Mouse (Mus musculus) regulatory T cell (primary cell): ENCODE results near the gene Smad6.

Experiments used
- in situ Hi-C: fragments of 300-600 bp; cut with MboI, MseI; formaldehyde crosslinking; loops from one replicate; pipeline ENCODE4 v1.15.1; 2025; ENCODE audit warnings: high pct_unique_total_duplicates

The Smad6 gene

DNA sequence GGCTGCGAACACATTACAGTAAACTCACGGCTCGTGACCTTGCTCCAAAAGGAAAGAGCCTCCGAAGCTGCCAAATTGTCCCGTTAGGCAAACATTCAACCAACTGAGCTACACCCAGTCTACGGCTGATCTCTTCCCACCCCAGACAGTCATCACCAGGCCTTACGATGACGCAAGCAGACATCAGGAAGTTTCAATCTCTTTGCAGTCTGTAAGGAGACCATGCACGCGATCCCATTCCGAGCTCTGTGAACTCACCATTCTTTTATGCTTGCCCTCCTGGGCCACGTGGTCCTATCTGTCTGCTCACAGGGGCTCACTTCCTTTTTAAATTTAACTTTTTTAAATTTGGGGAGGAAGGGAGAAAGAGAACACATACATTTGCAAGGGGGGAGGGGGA is 32.6 kb downstream of the Smad6 start:
- in situ Hi-C loops, result no loop called here

- in situ Hi-C loops, result no loop called here
These were observed 36.7 kb downstream of the Smad6 start for GRCm38 (mm10) chr9:63985125-63985524.

DNA sequence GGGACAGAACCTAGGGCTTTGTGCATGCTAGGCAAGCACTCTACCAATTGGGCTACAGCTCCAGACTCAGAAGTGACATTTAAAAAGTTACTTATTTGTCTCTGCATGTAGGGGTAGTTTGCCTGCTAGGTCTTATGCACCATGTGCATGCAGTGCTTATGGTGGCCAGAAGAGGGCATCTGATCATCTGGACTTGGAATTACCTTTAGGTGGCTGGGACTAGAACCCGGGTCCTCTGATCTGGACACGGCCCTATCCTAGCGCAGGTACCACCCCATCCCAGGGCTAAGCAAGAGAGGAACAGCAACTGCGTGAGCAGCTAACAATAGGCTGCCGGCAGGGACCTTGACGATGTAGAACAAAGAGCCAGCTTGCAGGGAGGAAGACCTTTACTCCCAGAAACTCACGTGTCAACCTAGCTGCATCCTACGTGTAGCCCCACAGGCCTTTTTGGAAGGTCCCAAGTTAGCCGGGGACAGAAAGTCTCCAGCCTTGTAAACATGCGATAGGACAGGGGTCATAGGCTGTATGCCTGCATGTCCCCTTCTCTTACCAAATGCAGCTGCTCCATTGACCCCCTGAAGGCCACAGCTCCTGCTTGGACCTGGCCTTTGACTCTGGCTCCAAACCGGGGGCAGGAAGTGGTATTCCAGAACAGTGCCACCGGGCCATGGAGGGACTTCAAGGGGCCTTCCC is 38.8 kb downstream of the Smad6 start:
- in situ Hi-C loops, result loop anchor here (5.0 kb wide), 1 partner anchor 99 kb away; no protein-coding TSS in a partner anchor

GRCm38 (mm10) chr9:63981912-63982311 is 39.9 kb downstream of the Smad6 start:
- in situ Hi-C loops, result loop anchor here (5.0 kb wide), 1 partner anchor 100 kb away; no protein-coding TSS in a partner anchor

DNA sequence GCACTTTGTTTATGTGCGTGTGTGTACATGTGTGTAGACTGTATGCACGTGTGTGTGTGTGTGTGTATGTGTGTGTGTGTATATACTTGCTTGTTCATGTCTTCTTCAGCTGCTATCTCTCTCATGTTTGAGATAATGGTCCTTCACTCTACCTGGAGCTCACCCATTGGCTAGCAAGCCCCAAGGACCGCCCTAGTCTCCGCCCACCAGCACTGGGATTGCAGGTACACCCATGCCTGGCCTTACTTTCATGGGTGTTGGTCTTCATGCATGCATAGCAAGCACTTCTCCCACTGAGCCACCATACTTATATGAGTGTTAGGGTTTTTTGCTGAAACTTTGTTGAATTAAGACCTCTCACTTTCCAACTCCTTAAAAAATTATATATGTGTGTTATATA is 40.5 kb downstream of the Smad6 start:
- in situ Hi-C loops, result loop anchor here (5.0 kb wide), 1 partner anchor 101 kb away; no protein-coding TSS in a partner anchor

DNA sequence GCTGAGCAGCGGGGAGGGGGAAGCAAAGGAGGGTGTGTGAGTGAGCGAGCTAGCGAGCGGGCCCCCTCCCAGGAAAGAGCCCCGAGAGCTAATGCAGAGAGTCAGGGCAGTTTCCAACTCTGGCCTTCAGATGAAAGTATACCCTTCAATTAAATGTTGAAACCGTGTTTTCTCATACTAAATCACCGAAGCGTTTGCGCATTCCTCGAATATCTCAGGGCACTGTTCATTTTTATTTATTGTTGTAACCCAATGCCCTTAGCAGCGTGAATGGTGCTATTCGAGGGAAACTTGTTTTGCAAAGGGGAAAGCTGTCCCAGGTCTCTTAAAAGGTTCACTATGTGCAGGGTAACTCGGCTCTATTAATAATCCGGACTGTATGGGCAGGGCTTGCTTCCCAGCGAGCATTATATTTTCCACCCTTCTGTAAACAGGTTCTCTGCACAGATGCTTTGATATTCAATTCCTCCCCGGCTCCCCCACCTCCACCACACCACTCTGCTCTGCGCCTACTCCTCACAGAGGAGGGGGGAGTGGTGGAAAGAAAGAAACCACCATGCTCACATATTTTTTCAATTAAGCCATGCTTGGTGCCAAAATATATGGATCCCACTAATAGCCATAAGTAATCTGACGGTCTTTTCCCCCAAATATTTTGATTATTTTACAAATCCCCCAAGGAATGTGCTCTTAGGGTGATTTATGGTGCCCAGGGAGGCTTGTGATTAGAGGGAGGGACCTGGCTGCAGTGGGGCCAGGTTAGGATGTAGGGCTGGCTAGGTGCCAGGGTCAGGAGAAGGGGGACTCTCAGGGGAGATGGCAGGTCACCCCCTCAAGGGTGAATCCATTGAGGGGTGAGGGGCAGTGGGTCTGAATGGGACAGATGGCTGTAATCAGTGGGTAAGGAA is 41.4 kb downstream of the Smad6 start:
- in situ Hi-C loops, result loop anchor here (5.0 kb wide), 1 partner anchor 102 kb away; no protein-coding TSS in a partner anchor

GRCm38 (mm10) chr9:63979275-63979674 is 42.6 kb downstream of the Smad6 start:
- in situ Hi-C loops, result no loop called here

DNA sequence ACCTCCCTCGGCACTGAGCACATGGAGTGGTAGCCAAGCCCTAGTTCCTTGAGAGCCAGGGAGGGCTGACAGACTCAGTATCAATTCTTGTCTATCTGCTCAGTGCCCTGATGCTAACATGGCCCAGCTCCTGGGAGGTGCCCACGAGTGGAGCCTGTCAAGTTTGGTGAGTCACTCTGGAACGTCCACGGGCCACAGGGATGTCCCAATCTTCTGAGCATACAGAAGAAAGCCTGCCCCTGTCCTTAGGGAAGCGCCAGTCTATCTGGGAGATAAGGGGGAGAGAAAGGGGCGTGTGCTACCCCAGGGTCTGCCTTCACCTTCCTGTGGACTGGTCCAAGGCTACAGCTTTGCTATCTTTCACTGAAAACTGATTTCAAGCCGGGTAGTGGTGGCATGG is 43.2 kb downstream of the Smad6 start:
- in situ Hi-C loops, result no loop called here

DNA sequence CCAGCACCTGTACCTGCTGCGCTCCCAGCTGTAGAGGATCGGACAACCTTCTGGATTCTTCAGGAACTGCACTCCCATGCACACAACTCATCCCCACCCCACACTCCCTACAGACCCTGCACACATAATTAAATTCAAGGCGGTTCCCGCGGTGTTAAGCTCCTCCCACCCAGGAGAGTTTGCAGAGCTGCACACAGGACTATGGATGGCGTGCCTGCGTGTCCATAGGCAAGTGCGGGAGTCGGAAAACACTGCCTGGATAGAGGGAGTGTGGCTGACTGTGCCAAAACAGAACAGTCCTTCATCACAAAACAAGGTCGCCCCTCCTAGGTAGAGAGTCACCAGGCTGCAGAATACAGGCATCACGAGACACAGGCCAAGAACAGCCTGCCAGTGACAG is 45.9 kb downstream of the Smad6 start:
- in situ Hi-C loops, result no loop called here

- in situ Hi-C loops, result no loop called here
These were observed 47.4 kb downstream of the Smad6 start for GRCm38 (mm10) chr9:63974258-63975023.

DNA sequence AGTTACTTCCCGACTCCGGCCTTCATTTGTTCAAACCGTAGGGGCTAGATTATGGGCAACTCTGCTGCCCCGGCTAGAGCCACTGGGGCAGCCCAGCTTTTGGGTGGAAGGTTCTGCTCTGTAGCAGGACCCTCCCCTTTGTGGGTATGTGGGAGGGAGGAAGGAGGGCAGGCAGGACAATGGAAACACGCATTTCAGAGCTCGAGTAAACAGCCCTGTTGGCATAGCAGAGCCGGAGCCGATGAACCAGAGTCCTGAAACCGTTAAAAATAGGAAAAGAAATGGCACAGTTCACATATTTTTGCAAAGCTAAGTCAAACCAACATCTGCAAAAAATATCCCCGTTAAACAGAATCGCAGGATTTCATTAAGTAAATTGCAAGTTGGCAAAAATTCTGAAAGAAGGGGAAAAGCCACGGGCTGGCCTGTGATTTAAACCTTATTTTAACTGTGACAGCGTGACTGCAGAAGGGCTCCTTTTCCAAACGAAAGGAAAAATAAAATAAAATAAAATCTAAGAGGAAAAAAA is 48.1 kb downstream of the Smad6 start:
- in situ Hi-C loops, result no loop called here

DNA sequence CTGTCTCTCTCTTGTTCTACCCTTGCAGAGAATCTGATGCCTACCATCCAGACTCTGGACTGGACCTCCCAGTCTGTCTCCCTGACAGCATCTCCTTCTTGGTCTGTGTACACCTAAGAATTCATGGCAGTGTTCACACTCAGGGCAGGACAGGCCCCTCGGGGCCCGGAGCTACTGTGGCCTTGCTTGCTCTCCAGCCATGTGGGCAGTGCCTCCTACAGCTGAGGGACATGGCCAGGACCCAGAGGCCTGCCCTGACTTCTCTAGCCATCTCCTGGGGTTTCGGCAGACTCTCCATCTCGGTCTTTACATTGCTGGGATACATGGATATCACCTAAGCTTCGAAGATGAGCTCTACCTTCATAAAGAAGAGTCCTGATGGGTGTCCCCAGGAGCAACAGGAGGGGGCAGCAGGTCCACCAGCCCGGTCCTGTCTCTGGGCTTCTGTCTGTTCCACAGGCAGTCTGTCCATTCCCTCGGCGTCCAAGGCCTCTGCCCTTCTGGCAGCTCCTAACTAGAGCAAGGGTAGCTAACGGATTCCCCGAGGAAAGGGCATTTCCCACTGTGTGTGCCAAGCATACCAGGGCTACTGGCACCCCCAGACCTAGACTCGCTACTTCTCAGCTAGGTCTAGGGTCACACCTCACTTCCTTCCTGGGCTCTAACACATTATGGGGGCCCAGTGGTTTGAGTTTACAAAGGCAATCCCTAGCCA is 49.1 kb downstream of the Smad6 start:
- in situ Hi-C loops, result no loop called here

DNA sequence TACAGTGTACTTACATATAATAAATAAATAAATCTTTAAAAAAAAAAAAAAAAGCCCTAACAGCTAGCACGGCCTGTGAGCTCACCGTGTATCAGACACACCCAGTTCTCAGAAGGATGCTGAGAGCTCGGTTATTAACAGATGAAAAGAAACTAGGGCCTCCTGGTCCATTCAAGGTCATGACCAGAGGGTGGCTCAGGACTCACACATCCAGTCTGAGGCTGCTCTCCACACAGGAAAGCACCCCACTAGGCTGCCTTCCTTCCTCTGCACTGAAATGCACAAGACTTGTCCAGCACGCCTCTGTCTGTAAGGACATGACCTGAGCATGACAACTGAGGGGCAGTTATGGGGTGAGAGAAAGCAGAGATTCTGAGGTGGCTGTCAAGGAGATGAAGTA is 50.3 kb downstream of the Smad6 start:
- in situ Hi-C loops, result no loop called here

DNA sequence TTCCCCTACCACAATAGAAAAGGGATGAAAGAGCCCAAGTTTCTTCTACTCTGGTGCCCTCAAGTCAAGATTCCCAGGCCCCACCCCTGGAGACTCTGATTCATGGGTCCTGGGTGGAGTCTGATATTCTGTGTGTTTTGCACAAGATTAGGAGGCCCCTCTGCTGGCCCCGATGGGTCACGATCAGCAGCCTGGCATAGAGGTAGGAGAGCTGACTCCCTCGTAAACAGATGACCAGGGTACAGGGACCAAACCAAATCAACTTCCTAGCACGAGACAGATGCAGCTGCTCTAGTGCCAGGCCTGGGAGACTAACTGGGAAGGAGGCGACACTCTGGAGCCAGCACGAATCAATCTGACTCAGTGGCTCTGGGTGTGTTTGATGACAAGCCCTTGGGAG is 51.0 kb downstream of the Smad6 start:
- in situ Hi-C loops, result no loop called here

DNA sequence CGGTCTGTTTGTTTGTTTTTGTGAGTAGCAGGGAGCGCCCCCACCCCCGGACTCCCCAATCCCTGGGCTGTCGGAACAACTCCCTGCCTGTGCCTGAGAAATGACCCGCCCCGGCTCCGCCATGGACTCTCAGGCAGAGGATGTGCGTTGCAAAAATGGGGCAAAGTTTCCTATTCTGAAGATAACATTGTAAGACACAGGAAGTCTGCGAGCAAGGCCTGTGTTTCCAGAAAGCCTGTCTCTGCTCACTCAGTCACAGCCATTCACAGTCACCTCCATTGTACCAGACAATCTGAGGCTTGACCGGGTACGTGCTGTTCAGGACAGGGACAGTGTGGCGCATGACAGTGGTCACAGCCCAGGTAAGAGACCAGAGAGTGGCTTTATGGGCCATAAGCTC is 51.5 kb downstream of the Smad6 start:
- in situ Hi-C loops, result no loop called here

DNA sequence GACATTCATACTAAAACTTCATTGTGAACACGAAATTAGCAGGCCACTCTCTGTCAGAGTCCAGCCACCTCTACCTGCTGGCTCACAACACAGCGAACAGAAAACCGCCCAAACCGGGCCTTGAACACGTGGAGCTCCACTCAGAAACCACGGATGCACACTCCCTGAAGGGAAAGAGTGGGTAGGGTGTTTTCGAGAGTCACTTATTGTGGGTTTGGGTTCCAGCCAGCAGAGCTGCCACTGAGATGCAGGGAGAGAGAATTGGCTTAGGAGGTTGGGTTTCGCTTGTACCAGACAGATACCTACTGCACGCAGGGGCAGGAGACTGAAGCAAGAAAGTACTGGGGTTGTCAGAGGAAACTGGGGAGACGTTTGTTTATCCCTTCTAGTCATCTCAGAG is 52.4 kb downstream of the Smad6 start:
- in situ Hi-C loops, result no loop called here

DNA sequence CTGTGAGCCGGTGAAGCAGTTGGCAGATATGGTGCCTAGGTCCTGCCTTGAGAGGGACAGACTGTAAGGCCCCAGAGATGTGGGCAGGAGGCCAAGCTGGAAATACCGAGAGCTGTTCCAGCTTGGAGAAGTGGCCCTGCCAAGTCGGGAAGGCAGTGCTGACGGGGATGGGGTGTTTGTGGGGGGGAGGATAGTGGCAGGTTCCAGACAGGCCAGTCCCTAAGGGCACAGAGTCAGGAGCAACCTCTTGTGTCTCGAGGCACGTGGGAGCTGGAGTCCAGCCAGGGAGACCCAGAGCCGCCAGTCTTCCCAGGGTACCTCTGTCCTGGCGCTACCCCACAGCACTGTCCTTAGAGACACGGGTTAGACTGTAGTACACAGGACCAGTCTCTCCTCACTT is 53.3 kb downstream of the Smad6 start:
- in situ Hi-C loops, result no loop called here

DNA sequence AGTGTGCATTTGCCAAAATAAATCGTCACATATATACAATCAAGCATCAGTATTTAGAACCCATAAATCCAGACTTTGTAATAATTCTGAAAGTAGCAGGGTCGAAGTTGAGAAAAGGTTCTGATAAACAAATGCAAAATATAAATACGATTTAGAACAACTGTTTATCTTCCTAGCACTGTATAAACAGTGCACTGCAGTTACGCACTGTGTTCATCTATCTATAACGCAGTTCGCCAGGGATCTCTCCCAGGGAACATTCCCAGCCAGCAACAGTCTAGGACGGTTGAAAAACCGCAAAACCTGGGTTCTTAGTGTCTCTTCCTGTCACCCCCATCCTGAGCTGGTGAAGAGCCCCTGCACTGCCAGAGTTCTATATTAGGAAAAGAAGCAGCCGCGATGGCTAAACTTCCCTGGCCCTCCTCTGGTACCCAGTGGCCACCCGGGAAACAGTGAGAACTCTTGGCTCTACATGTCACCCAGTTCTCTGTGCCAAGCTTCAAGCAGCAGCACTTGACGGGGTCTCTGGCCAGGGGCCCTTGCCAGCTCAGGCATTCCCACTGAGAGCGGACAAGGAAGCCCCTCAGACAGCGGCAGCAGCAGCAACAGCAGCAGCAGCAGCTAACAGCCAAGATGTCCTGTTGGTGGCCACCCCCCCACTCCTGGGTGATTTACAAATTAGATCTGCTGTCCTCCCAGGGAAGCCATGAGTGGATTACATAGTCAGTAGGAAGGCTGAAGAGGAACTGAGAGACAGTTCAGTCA is 54.3 kb downstream of the Smad6 start:
- in situ Hi-C loops, result no loop called here

- in situ Hi-C loops, result no loop called here
These were observed 56.3 kb downstream of the Smad6 start for GRCm38 (mm10) chr9:63965579-63965981.

- in situ Hi-C loops, result no loop called here
These were observed 60.0 kb downstream of the Smad6 start for GRCm38 (mm10) chr9:63961881-63962280.
